Mouse (Mus musculus): Measurements from ENCODE around the gene Chst15.

DNA sequence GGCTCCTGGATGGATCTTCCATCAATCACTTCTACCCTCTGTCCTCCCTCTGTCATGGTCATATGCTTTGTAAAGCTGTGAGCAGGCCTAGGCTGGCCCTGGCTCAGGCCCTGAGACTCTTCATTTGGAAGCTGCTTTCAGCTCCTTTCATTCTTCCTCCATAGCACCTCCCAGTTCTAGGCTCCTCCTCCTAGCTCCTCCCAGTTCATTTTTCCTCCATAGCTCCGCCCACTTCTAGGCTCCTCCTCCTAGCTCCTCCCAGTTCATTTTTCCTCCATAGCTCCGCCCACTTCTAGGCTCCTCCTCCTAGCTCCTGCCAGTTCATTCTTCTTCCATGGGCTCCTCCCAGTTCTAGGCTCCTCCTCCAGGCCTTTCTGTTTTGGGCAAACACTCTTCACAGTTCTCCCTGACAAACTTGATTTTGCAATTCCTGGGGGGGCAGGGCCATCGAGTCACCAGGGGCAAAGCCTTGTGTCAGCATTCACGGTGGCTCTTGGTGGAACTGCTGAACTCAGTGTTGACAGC, 74.3 kb downstream of the Chst15 start:
- TF ChIP-seq CTCF (conservative IDR thresholded peaks at IDR 0.05; ENCODE audit: low read length): no peak
- TF ChIP-seq NANOG (IDR thresholded peaks at IDR 0.05; ENCODE audit: borderline replicate concordance, low read length): no peak

Measured in E14TG2a.4 (cell line).